Mouse (Mus musculus): ENCODE data around the gene Med17. TPM values are rescaled to one million over a fixed set of nuclear protein-coding genes. Genes with fewer than 3 reads are reported as not detected.

Gene Med17
- polyA plus RNA-seq, 1 experiment from 2014 or later, result 38.0 TPM

DNA sequence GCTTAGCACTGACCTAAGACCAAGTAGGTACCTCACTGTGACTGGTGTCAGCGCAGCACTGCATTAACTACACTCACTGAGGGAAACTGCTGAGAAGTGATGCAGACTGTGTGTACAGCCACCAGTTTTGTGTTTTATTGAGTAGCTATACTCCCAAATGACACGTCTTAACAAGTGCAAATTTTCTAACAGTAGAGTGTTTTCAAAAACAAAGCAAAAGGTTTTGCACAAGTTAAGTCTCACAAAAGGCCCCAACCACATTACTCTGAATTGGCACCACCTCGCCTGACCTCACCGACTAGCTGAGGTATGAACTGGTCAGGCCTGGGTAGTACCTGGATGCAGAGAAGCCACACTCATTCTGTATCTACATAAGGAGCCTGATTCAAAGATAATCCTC lies 2.9 kb downstream of the Med17 start:
- Histone ChIP-seq H3K9ac (no peak overlapping the region), H3K36me3 (ENCODE audit: insufficient read depth) (peaks cover 52% of the 10 kb centered on the region)

DNA sequence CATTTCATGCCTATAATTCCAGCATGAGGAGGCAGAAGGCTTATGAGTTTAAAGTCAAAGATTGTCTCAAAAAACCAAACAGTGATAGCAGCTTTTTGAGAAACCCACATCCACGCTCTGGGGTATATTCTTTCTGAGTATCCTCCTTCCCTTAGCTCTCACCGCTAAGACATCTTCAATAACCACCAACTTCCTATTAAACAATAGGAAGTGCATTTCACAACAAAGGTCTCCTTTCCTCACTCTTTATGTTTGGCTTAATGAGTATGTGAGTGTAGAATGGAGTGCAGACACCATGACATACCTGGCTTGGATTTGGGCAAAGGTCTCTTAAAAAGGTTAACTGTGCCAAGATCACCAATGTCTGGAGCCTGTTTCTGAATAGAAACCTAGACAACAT lies 5.8 kb downstream of the Med17 start:
- Histone ChIP-seq H3K4me2 (no peak overlapping the region), H3K4me3 (ENCODE audit: low read depth, low read length) (no peak overlapping the region), H3K27ac (ENCODE audit: low read depth) (no peak overlapping the region), H3K9ac (no peak overlapping the region), H3K27me3 (ENCODE audit: insufficient read depth, low read length) (no peaks in the 10 kb centered on the region), H3K36me3 (ENCODE audit: insufficient read depth) (peaks cover 81% of the 10 kb centered on the region), H3K9me3 (ENCODE audit: low read depth, low read length) (no peaks in the 10 kb centered on the region), H3K4me1 (ENCODE audit: insufficient read depth) (peaks cover 4% of the 10 kb centered on the region)
- 90% methylated on average over 2 of the region's 2 CpGs for WGBS
- ATAC-seq (ENCODE audit: insufficient read depth), result no peak
- no peak for DNase-seq
- TF ChIP-seq CTCF (IDR thresholded peaks at IDR 0.05; ENCODE audit: low read depth), result no peak

More for the DNA sequence above, 2.9 kb downstream of the Med17 start:
- TF ChIP-seq CTCF (IDR thresholded peaks at IDR 0.05; ENCODE audit: low read depth), result no peak
- DNase-seq (no peak), ATAC-seq (ENCODE audit: insufficient read depth) (no peak)
- H3K27ac ChIP-seq (ENCODE audit: low read depth), result no peak overlapping the region
- H3K27me3 ChIP-seq (ENCODE audit: insufficient read depth, low read length), result no peaks in the 10 kb centered on the region
- WGBS, result 90% methylated on average over 4 of the region's 4 CpGs
- H3K4me1 ChIP-seq (ENCODE audit: insufficient read depth), result peaks cover 9% of the 10 kb centered on the region
- H3K4me3 ChIP-seq (ENCODE audit: low read depth, low read length), result no peak overlapping the region
- H3K9me3 ChIP-seq (ENCODE audit: low read depth, low read length), result no peaks in the 10 kb centered on the region
- H3K4me2 ChIP-seq, result no peak overlapping the region

DNA sequence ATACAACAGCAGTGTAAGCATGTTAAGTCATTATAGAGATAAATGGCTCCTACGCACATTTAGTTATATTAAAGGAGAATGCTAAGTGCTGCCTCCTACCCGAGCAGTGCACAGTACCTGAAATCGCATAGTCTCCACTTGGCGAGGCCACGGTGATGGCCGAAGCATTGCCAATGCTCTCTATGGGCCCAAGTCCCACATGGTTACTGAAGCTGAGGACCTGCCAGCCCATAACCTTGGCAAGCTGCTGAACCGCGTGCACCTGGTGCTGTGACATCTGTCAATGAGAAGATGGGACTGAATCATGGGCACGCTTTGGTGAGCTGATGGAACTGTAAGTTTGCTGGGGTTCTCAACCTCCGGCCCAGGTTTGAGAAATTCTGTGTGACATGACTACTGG lies 16.2 kb downstream of the Med17 start:
- H3K9me3 ChIP-seq (ENCODE audit: low read depth, low read length), result no peaks in the 10 kb centered on the region
- no peak overlapping the region for H3K4me2 ChIP-seq
- WGBS, result 94% methylated on average over 10 of the region's 10 CpGs
- no peak for DNase-seq
- ATAC-seq (ENCODE audit: insufficient read depth), result no peak
- no peak for TF ChIP-seq CTCF (IDR thresholded peaks at IDR 0.05; ENCODE audit: low read depth)
- no peaks in the 10 kb centered on the region for H3K4me1 ChIP-seq (ENCODE audit: insufficient read depth)
- H3K4me3 ChIP-seq (ENCODE audit: low read depth, low read length), result no peak overlapping the region
- no peak overlapping the region for H3K27ac ChIP-seq (ENCODE audit: low read depth)
- H3K9ac ChIP-seq, result no peak overlapping the region
- H3K36me3 ChIP-seq (ENCODE audit: insufficient read depth), result peaks cover 78% of the 10 kb centered on the region
- no peaks in the 10 kb centered on the region for H3K27me3 ChIP-seq (ENCODE audit: insufficient read depth, low read length)

DNA sequence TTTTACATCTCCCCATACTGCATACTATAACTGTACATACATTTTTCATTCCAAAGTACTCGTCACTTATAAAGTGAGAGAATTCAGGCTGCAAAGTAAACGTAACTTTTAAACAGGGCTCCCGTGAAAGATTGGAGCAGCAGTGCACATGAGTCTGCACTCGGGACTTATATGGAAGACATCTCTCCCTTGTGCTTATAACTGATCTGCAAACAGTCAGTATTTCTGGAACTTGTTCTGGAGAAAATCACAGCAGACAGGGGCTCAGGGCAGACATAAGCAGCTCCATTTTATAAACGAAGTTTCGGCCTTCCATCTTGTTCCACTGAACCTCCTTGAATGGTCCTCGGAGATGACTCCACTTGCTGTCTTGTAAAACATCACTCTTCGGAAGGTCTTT lies 17.8 kb downstream of the Med17 start:
- Histone ChIP-seq H3K9me3 (ENCODE audit: low read depth, low read length) (no peaks in the 10 kb centered on the region), H3K4me1 (ENCODE audit: insufficient read depth) (no peaks in the 10 kb centered on the region), H3K27ac (ENCODE audit: low read depth) (no peak overlapping the region), H3K36me3 (ENCODE audit: insufficient read depth) (peaks cover 63% of the 10 kb centered on the region), H3K4me3 (ENCODE audit: low read depth, low read length) (no peak overlapping the region), H3K27me3 (ENCODE audit: insufficient read depth, low read length) (no peaks in the 10 kb centered on the region), H3K4me2 (no peak overlapping the region), H3K9ac (no peak overlapping the region)
- no peak for ATAC-seq (ENCODE audit: insufficient read depth)
- DNase-seq, result no peak
- TF ChIP-seq CTCF (IDR thresholded peaks at IDR 0.05; ENCODE audit: low read depth), result no peak
- WGBS, result 83% methylated on average over 8 of the region's 8 CpGs

DNA sequence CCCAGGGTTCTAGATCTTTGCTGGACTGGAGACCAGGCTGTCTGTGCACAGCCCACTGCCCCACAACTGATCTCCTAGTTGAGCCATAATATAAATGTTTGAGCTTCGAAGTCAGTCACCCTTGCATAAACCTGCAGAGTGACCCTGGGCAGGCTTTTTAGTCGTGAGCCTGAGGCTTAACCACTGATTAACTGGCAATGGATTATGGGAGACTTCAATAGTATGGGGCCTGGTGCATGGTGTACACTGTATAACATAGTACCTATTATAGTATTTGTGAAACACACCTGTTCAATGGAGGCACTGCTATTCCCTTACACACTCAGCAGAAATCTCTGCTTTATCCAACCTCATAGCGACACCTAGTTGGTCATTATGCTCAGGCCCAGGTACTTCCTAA lies 23.5 kb downstream of the Med17 start:
- no peak for ATAC-seq (ENCODE audit: insufficient read depth)
- Histone ChIP-seq H3K4me1 (ENCODE audit: insufficient read depth) (no peaks in the 10 kb centered on the region), H3K36me3 (ENCODE audit: insufficient read depth) (peaks cover 8% of the 10 kb centered on the region), H3K27ac (ENCODE audit: low read depth) (no peak overlapping the region), H3K4me3 (ENCODE audit: low read depth, low read length) (no peak overlapping the region), H3K9me3 (ENCODE audit: low read depth, low read length) (no peaks in the 10 kb centered on the region), H3K4me2 (no peak overlapping the region), H3K27me3 (ENCODE audit: insufficient read depth, low read length) (no peaks in the 10 kb centered on the region), H3K9ac (no peak overlapping the region)
- TF ChIP-seq CTCF (IDR thresholded peaks at IDR 0.05; ENCODE audit: low read depth), result no peak
- WGBS, result 71% methylated on average over 3 of the region's 3 CpGs
- DNase-seq, result no peak

DNA sequence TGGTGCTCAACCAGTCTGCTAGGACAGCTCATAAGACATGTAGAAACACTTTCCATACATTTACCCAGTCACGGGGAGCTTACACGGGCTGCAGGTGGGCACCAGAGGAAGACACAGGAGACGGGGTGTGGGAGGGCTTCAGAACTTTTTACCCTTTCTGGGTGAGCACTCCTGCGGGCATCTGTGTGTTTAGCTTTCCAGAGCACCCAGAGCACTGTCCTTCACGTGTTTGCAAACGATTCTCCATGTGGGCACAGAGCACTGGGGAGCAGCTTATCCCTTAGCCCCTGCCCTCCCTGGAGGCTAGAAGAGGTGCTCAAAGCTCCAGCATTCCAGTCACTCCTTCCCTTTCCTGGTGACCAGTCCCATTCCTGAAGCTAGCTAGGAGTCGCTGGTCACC lies 25.2 kb downstream of the Med17 start:
- no peaks in the 10 kb centered on the region for H3K27me3 ChIP-seq (ENCODE audit: insufficient read depth, low read length)
- no peak overlapping the region for H3K4me2 ChIP-seq
- no peaks in the 10 kb centered on the region for H3K36me3 ChIP-seq (ENCODE audit: insufficient read depth)
- no peaks in the 10 kb centered on the region for H3K4me1 ChIP-seq (ENCODE audit: insufficient read depth)
- H3K9me3 ChIP-seq (ENCODE audit: low read depth, low read length), result no peaks in the 10 kb centered on the region
- DNase-seq, result no peak
- H3K4me3 ChIP-seq (ENCODE audit: low read depth, low read length), result no peak overlapping the region
- H3K9ac ChIP-seq, result no peak overlapping the region
- ATAC-seq (ENCODE audit: insufficient read depth), result no peak
- no peak for TF ChIP-seq CTCF (IDR thresholded peaks at IDR 0.05; ENCODE audit: low read depth)
- H3K27ac ChIP-seq (ENCODE audit: low read depth), result no peak overlapping the region
- 76% methylated on average over 7 of the region's 7 CpGs for WGBS

DNA sequence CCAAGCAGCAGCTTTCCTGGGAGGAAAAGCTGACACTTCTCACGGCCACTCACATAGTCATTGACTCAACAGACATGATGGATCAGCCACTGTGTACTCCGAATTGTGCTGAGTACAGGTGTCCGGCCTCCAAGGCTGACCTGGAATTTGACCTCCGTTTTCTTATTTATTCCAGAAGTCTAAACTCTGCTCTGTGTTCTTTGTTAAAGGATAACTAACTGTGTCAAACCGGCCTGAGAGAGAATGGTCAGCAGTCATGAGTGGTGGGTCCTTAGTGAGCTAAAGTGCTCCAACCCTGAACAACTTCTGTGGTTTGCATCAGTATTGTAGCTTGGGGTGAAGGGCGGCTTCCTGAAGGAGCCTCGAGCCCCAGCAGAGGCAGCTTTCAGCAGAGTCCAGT lies 27.5 kb downstream of the Med17 start:
- H3K27me3 ChIP-seq (ENCODE audit: insufficient read depth, low read length), result no peaks in the 10 kb centered on the region
- no peaks in the 10 kb centered on the region for H3K4me1 ChIP-seq (ENCODE audit: insufficient read depth)
- DNase-seq (no peak), ATAC-seq (ENCODE audit: insufficient read depth) (no peak)
- TF ChIP-seq CTCF (IDR thresholded peaks at IDR 0.05; ENCODE audit: low read depth), result no peak
- no peak overlapping the region for H3K9ac ChIP-seq
- H3K4me3 ChIP-seq (ENCODE audit: low read depth, low read length), result no peak overlapping the region
- H3K4me2 ChIP-seq, result no peak overlapping the region
- H3K27ac ChIP-seq (ENCODE audit: low read depth), result no peak overlapping the region
- H3K9me3 ChIP-seq (ENCODE audit: low read depth, low read length), result no peaks in the 10 kb centered on the region
- H3K36me3 ChIP-seq (ENCODE audit: insufficient read depth), result no peaks in the 10 kb centered on the region
- 53% methylated on average over 7 of the region's 7 CpGs for WGBS

DNA sequence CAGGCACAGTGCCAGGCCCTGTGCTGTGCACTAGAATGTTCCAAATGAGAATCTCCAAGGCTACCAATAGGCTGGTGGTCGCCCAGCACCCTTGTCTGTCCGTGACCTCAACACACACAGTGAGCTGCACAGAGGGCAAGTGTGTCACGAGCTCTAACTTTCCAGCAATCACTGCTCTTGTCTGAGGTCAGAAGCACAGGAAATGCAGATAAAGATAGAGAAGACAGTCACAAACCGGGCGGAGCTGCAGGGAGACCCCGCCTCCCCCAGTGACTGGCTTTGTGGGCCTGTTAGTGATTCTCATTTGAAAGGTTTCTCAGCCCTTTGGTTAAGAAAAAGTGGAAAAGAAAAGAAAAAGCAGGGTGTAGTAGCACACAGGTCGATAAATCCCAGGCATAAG lies 29.4 kb downstream of the Med17 start:
- TF ChIP-seq CTCF (IDR thresholded peaks at IDR 0.05; ENCODE audit: low read depth), result no peak
- Histone ChIP-seq H3K27me3 (ENCODE audit: insufficient read depth, low read length) (no peaks in the 10 kb centered on the region), H3K9ac (no peak overlapping the region), H3K36me3 (ENCODE audit: insufficient read depth) (no peaks in the 10 kb centered on the region), H3K4me2 (no peak overlapping the region), H3K9me3 (ENCODE audit: low read depth, low read length) (no peaks in the 10 kb centered on the region), H3K27ac (ENCODE audit: low read depth) (no peak overlapping the region), H3K4me1 (ENCODE audit: insufficient read depth) (no peaks in the 10 kb centered on the region), H3K4me3 (ENCODE audit: low read depth, low read length) (no peak overlapping the region)
- no peak for DNase-seq
- 63% methylated on average over 7 of the region's 7 CpGs for WGBS
- no peak for ATAC-seq (ENCODE audit: insufficient read depth)

All from lung, embryonic 14.5 days (tissue).